Mouse (Mus musculus) heart, postnatal 10 days (tissue): ENCODE data around the gene Sap30bp. TPM values are rescaled to one million over a fixed set of nuclear protein-coding genes. Genes with fewer than 3 reads are reported as not detected.

Source experiments
- DNase-seq, 2 experiments: peaks; one replicate each; pipeline ENCODE4 v3.0.0; 2021
- intact Hi-C: fragments of 180-260 bp; cut with DNase I; formaldehyde crosslinking; loops from one replicate; pipeline ENCODE4 v1.15.1; 2025
- total RNA-seq, 2 experiments: library from RNA; stranded (reverse); gene quantifications; 2 replicates each; pipeline ENCODE4 v1.2.3; 2021

Gene Sap30bp
- total RNA-seq, 2 experiments from 2014 or later = 26.6 to 26.7 TPM

DNA sequence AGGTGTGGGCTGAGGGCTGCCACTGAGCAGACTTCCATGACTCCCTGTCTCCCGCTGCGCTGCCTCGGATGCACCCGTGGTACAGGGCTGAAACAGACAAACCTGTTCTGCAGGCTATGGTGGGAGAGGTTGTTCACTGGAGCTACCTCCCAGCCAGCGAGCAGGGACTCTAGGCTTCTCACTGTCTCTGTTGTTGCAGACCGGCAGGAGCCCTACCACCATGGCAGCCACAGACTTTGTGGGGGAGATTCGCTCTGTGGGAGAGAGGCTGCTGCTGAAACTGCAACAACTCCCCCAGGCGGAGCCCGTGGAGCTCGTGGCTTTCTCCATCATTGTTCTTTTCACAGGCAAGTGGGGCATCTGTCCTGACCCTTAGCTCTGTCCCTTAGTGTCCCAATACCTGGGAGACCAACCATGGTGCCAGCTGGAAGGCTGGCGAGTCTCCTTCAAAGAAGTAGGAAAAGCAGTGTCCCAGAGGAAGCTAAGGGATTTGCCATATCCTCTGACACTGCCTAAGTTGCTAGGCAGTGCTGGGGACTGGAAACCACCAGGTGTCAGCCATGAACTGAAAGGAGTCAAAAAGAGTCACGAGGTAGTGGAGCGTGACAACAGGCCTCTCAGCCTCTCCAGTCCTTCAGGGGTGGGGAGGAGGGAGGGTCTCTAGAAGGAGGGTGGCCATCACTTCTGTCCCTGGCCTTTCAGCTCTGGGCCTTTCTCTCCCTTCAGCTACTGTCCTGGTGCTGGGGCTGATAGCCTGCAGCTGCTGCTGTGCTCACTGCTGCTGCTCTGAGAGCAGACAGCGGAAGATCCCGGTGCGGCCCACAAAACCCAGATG lies 27.9 kb upstream of the Sap30bp start:
- intact Hi-C loops = no loop called here
- peak in 1 of 2 experiments; percentile 25 for DNase-seq

DNA sequence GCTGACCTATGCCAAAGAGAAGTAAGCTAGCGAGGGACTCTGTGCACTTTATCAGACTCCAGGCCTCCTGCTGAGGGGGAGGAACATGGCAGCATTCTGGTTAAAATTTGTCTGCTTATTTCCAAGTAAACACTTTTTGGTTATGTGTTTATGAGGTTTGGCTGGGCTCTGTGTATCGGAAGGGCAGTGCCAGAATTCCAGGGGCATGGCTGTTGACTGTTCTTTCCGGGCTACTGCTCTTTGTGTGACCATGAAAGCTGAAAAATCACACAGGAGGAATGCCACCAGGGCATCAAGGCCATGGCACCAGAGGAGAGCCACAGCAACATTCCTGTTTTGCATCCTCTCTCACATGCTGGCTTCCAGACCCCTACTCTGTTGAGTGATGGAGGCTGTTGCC lies 27.0 kb upstream of the Sap30bp start:
- intact Hi-C loops = no loop called here
- no peak for DNase-seq

DNA sequence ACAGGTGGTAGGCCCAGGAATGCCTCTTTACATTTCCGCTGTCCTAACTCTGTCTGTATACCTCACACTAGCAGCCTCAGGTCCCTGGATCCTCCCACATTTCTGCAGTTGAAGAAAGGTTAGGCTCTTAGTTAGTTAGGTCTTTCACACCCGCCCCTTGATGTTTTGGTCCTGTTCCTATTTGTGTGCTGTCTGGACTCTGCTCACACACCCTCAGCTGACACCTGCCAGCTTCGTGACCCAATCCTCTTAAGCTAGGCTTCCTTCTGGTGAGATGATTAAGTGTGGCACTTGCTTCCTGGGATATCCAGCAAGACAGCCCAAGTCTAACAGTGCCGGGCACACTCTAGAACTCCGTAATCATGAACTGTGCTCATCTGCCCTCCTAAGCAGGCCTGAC lies 26.6 kb upstream of the Sap30bp start:
- DNase-seq = no peak
- intact Hi-C loops = no loop called here

DNA sequence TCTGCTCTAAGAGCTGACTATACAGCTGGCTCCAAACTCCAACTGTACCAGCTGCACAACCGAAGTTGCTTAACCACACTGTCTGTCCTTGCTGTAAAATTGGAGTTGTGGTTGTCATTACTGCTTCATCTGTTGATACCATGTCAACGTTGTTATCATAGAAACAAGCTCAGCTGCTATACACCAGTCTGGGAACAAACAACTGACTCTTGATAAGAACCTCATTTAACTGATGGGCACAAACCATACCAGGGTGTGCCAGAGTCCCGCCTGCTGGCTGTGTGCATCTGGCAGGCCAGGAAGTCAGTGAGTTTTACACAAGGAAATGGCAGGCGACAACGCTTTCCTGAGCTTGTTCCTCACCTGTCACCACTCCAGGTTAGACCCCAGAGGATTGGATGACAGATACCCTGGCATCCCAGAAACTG lies 21.9 kb upstream of the Sap30bp start:
- intact Hi-C loops = no loop called here
- DNase-seq = peak; percentile 59 to 70

DNA sequence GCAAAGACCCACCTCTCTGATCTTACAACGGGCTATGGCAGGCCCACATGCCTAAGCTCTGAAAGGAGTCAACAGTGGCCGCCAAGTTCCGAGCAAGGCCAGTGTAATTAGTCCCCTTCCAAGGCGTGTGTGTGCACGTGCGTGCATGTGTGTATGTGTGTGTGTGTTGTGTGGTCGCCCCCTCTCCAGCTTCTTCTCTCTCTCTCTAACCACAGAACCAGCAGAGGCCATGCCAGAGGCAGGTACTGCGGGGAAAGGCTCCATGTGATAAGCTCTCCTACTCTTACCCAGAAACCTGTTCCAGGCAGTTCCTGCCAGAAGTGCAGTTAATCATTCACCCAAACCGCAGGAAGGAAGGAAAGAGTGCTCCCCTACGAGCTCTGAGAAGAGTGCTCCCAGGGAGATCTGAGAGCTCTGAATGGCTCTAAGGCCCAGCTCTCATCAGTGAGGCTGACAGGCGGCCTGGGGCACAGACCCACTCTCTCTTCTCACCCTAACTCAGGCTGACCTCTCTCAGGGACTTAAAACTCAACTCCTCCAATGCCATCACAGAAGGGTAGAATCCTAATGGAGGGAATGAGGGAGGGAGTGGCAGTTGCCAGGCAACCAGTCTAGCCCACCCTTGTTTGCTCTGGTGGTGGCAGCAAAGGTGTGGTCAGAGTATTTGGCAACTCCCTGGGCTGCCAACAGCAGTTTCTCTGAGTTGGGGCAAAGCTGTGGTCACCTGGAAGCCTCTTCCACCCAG lies 21.3 kb upstream of the Sap30bp start, which contains the start of gene Smim6:
Smim6 (plus strand) TSS at position 386 of the 745 bp plus-strand sequence.
- DNase-seq = no peak

DNA sequence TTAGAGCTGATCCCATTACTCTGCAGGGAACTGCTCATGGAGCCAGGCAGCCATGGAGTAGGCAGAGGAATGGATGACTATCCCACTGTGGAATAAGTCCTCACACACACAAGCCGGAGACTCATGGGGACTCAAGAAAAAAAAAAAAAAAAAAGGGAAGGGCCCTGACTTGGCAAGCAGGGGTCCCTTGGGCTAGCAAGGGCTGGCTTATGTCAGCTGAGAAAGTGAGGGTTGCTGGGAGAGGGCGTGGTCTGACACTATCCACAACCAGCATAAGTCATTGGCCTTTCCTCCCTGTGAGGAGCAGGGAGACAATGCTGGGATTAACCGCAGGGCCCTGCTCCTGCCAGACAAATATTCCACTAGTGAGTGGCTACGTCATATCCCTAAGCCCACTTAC lies 16.5 kb upstream of the Sap30bp start:
- DNase-seq = no peak
- intact Hi-C loops = no loop called here

More for the DNA sequence above, 21.3 kb upstream of the Sap30bp start, which contains the start of gene Smim6:
- intact Hi-C loops = no loop called here

DNA sequence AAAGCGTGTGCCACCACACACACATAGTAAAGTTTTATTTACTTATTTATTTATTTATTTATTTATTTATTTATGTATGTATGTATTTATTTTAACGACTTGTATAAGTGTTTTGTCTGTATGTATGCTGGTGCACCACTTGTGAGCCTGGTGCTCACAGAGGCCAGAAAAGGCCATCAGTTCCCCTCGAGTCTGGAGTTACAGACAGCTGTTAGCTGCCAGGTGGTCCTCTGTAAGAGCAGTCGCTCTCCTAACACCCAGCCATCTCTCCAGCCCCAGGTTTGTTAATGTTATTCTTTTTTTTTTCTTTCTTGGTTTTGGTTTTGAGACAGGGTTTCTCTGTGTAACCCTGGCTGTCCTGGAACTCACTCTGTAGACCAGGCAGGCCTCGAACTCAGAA lies 14.4 kb upstream of the Sap30bp start:
- no peak for DNase-seq
- intact Hi-C loops = no loop called here

DNA sequence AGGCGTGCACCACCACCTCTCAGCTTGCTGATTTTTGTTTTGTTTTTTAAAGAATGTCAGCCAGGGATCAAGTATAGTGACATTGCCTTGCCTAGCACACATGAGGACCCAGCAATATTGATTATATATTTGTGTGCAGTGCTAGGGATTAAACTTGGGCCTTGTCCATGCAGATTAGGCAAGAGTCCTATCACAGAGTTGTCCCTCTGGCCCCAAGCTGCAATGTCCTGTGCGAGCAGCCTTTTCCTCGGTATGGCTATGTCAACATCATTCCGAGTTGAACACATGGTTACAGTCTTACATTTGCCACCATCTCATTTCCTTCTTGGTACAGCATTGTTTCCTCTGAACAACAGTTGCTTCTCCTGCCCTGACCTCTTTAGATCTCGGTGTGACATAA lies 14.0 kb upstream of the Sap30bp start:
- DNase-seq = no peak
- intact Hi-C loops = no loop called here

DNA sequence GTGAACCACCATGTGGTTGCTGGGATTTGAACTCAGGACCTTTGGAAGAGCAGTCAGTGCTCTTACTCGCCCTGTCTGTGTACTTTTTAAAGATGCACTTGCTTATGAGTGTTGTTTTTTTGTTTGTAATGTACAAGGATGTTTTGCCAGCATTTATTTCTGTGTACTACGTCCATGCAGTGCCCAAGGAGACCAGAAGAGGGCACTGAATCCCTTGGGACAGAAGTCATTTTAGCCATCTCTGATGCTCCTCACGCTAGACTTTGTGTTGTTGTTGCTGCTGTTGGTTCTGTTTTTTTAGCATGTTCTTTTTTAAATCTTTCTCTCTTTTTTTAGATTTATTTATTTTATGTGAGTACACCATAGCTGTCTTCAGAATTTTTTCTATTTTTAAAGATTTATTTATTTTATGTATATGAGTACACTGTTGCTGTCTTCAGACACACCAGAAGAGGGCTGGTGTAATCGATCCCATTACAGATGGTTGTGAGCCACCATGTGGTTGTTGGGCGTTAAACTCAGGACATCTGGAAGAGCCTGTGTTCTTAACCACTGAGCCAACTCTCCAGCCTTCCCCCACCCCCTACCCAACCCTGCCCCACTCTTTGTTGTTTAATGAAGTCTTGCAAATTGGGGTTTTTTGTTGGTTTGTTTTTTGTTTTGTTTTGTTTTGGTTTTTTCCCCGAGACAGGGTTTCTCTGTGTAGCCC lies 12.8 kb upstream of the Sap30bp start:
- DNase-seq = peak; percentile 52 to 65
- intact Hi-C loops = loop anchor here (2.0 kb wide), 1 partner anchor 25 kb away; no protein-coding TSS in a partner anchor

DNA sequence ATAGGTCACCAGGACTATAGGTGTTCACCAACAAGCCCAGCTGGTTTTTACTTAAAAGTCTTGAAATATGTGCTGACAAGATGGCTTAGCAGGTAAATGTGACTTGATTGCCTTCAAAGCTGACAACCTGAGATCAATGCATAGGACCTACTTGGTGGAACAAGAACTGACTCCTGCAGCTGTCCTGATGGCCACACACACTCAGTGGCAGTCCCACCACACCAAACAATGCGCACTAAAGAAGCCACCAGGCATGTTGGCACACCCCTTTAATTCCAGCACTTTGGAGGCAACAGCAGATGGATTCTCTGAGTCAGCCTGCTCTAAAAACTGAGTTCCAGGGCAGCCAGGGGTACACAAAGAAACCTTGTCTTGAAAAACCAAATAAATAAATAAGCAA lies 11.1 kb upstream of the Sap30bp start:
- intact Hi-C loops = loop anchor here (2.0 kb wide), 1 partner anchor 27 kb away; no protein-coding TSS in a partner anchor
- DNase-seq = no peak

DNA sequence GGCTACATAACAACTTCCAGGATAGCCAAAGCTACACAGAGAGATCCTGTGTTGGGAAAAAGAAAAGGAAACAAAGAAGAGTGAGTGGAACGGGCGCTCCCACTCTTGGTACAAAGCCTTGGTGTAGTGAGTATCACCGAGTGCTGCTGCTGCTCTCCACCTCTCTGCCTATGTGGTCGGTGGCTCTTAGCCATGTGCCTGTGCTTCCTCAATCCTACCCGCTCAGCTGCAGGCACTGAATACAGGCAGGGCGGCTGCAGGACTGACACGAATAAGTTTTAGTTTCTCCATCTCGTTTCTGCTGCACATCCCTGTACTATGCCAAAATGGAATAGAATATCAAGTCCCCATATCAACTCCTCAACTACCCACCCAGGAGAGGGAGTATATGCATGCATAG lies 4.1 kb upstream of the Sap30bp start:
- intact Hi-C loops = no loop called here
- DNase-seq = no peak

DNA sequence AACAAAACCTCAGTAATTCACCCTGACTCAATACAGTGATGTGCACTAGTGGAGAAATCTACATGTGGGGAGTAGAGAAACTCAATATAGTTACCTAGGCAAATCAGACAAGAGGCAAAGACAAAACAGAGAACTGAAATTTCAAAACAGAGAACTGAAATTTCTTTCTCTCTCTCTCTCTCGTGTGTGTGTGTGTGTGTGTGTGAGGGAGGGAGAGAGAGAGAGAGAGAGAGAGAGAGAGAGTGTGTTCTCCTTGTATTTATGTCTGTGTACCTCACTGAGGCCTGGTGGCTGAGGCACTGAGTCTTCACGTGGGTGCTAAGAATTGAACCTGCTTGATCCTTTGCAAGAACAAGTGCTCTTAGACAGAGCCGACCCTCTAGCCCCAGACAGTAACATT lies 3.3 kb upstream of the Sap30bp start:
- intact Hi-C loops = no loop called here
- no peak for DNase-seq

DNA sequence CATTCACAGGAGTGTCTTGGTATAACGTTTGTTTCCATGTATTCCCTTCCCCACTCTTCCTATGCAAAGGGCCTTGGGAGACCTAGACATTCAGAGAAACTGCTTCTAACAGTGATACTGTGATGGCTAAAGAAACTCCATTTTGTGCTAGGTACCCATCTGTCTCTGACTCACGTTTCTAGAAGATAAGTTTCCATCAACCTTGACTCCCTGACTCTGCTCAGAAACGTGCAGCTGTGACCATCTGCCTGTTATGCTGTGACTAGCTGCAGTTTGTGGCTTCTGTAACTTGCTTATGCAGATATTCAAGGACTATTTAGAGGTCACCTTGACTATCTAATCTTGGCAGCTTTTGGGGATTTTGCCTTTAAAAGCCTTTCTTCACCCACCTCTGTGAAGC lies 1.8 kb upstream of the Sap30bp start:
- DNase-seq = no peak
- intact Hi-C loops = no loop called here

DNA sequence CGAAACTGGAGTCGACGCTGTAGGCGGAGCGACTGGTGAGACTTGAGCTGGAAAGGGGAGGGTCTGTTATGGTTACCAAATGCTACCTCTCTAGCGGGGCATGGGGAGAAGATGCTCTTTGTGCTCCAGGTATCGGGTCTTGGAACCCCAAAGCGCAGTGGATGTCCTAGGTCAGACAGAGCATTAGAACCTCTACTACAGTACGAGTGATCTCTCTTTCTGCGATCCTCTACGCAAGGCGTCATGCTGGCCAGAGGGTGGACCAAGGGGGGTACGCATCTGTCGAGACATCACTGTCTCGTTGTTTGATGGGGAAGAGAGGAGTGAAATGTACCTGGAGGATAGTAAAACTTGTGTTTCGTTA lies 647 bp downstream of the Sap30bp start:
- DNase-seq = no peak
- intact Hi-C loops = no loop called here

DNA sequence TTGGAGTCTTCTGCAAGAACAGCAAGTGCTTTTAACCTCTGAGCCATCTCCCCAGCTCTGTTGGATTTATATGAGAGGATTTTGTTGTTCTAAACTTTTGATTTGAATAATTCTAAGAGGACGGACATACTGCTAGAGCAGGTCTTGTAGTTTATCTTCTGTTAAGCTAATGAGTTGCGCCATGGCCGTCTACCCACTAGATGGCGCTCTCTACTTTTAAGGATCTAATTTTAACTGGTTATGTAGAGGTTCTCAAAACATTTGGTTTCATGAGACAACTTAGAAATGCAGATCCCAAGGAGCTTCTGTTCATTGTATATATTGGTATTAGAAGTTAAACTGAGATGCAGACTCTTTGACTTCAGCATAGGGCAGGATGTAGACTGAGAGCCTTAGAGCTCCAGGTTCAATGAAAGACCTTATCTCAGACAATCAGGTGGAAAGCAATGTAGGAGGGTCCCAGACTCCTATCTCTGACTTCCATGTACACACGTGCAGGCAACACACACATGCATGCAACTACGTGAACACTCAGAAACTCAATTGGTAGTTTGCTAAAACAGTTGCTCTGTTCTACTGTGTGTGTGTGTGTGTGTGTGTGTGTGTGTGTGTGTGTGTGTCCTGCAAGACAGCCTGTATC lies 6.7 kb downstream of the Sap30bp start:
- peak; percentile 71 to 82 for DNase-seq

DNA sequence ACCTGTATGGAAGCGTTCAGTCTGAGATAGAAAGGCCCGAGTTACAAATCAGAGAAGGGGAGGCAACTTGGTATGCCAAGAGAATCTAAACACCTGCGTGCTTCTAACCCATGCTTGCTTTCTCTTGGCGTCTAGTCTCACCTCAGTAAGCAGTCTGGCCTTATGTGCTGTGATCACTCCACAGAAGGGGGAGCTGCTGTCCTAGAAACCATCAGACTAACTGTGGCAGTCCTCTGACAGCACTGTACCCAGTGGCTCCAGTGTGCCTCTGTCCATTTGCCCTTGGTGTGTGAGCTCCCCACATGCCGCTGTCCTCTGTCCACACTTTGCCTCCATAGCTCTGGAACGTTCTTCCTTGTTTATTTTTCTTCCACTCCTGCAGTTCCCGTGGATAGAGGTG lies 8.9 kb downstream of the Sap30bp start:
- intact Hi-C loops = loop anchor here (5.0 kb wide), 1 partner anchor 140 kb away; no protein-coding TSS in a partner anchor
- no peak for DNase-seq

More for the DNA sequence above, 6.7 kb downstream of the Sap30bp start:
- intact Hi-C loops = loop anchor here (1.0 to 5.0 kb wide), 3 partner anchors 59 to 190 kb away; no protein-coding TSS in a partner anchor

DNA sequence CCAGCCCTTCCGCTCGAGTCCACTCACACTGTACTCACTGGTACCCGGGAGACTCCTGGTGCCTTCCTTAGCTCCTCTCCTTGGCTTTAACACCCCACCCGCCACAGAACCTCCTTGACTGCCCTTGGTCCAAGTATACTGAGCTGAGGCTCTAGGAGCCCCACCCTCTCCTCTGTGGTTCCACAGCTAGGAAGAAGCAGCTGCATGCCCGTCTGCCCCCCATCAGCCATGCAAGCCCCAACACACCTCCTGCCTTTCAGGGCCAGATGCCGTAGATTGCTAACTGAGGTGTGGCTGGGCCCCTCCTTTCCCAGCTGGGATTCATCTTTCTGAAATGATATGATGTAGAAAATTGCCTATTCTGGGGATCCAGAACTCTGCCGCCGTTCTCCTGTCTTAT lies 12.2 kb downstream of the Sap30bp start:
- no peak for DNase-seq
- intact Hi-C loops = no loop called here

DNA sequence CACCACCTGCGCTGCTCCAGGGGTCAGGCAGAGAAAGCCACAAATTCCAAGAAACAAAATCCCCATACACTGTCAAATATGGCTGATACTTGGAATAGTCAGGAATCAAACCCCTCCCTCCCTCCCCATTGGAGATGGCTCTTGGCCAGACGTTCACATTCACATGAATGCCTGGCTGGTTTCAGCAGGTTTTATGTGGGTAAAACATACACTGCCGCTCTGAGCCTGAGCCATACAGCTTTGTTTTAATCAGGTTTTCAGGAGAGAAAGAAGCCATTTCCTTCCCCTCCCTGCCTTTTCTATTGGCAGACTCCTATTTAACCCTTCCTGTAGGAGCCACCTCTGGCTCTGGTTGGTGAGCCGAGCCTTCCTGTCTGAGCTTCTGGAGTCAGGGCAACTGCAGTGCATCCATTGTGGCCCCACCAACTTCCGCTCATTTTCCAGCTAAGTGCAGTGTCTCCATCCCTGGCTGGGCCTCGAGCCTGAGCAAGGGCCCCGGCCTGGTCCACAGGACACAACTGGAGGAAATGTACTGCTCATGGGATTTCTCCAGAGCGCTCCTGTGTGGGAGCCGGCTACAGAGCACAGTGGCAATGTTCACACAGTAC lies 13.2 kb downstream of the Sap30bp start:
- intact Hi-C loops = no loop called here
- DNase-seq = peak in 1 of 2 experiments; percentile 34

DNA sequence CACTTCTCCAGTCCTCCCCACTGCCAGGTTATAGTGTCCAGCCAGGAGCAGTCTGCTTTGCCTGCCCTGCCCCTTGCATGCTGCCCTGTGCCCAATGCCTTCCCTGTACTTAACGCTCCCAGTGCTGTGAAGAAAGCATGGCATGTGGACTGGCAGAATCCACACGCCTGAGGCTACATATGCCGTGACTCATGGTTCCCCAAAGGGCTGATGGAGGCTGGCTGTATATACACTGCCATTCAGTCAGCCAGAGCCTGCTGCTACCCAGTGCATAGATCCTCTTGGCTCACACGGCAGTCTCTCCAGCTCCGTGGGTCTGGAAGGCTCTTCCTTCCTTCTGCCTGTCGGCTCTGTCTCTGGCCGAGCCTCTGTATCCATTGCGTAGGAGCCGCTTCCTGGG lies 15.2 kb downstream of the Sap30bp start:
- intact Hi-C loops = no loop called here
- DNase-seq = no peak

DNA sequence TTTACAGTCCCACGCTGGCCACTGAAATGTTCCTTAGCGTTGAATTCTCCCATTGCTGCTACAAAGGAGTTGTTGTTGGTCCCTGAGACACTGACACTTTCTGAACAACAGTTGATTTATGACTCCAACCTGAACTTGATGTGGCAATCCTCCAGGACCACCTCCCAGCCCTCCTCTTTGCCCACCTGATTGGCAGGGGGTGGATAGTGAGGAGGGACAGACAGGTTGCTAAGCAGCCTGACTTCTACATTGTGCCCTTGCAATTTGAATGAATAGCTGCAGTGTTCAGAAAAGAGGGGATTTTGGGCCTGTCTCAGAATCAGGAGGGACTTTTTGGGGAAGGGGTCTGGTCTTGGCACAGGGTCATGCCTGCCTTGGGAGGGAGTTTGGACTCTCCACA lies 17.6 kb downstream of the Sap30bp start:
- intact Hi-C loops = no loop called here
- DNase-seq = no peak
